Mouse (Mus musculus): Measurements from ENCODE around the gene Art4. TPM values are rescaled to one million over a fixed set of nuclear protein-coding genes. Genes with fewer than 3 reads are reported as not detected.

The Art4 gene
- total RNA-seq, 2 experiments from 2014 or later, result 3.6 to 6.0 TPM

- no peak for DNase-seq
Observed at GRCm38 (mm10) chr6:136827116-136827515, 30.4 kb downstream of the Art4 start.

GRCm38 (mm10) chr6:136824987-136825386 lies 32.5 kb downstream of the Art4 start:
- DNase-seq, result no peak

- DNase-seq, result no peak
Observed at GRCm38 (mm10) chr6:136821086-136821485, 36.4 kb downstream of the Art4 start.

- DNase-seq, result no peak
Observed at GRCm38 (mm10) chr6:136820381-136820780, 37.2 kb downstream of the Art4 start.

- DNase-seq, result no peak
Observed at GRCm38 (mm10) chr6:136817549-136817948, 40.0 kb downstream of the Art4 start.

GRCm38 (mm10) chr6:136816826-136817225 lies 40.7 kb downstream of the Art4 start:
- DNase-seq, result no peak

- DNase-seq, result no peak
Observed at GRCm38 (mm10) chr6:136815381-136815780, 42.2 kb downstream of the Art4 start.

GRCm38 (mm10) chr6:136813117-136813516 lies 44.4 kb downstream of the Art4 start:
- peak; percentile 45 to 55 for DNase-seq

- DNase-seq, result no peak
Observed at GRCm38 (mm10) chr6:136811196-136811595, 46.3 kb downstream of the Art4 start.

GRCm38 (mm10) chr6:136809673-136810072 lies 47.9 kb downstream of the Art4 start:
- DNase-seq, result no peak

GRCm38 (mm10) chr6:136809077-136809476 lies 48.5 kb downstream of the Art4 start:
- peak; percentile 72 to 77 for DNase-seq

- DNase-seq, result peak; percentile 55 to 56
Observed at GRCm38 (mm10) chr6:136808631-136809046, 48.9 kb downstream of the Art4 start.

GRCm38 (mm10) chr6:136808014-136808417 lies 49.5 kb downstream of the Art4 start, which contains the start of gene H2afj:
Gene H2afj (plus strand): TSS chr6:136808244.
- DNase-seq, result peak; percentile 98 to 99

GRCm38 (mm10) chr6:136807395-136808013 lies 50.0 kb downstream of the Art4 start:
- DNase-seq, result no peak

GRCm38 (mm10) chr6:136806819-136807218 lies 50.7 kb downstream of the Art4 start:
- no peak for DNase-seq

- DNase-seq, result no peak
Observed at GRCm38 (mm10) chr6:136805409-136805775, 52.1 kb downstream of the Art4 start.

- no peak for DNase-seq
Observed at GRCm38 (mm10) chr6:136804705-136805408, 52.7 kb downstream of the Art4 start.

GRCm38 (mm10) chr6:136803739-136804633 lies 53.5 kb downstream of the Art4 start, which contains the start of gene Hist4h4:
Gene Hist4h4 (minus strand): TSS chr6:136804415.
- DNase-seq, result peak; percentile 93 to 96

- no peak for DNase-seq
Observed at GRCm38 (mm10) chr6:136803093-136803738, 54.3 kb downstream of the Art4 start.

- DNase-seq, result no peak
Observed at GRCm38 (mm10) chr6:136801274-136801673, 56.3 kb downstream of the Art4 start.

- no peak for DNase-seq
Observed at GRCm38 (mm10) chr6:136800710-136801109, 56.8 kb downstream of the Art4 start.
